Mouse (Mus musculus): ENCODE measurements around the gene Rrm2.

The Rrm2 gene

DNA sequence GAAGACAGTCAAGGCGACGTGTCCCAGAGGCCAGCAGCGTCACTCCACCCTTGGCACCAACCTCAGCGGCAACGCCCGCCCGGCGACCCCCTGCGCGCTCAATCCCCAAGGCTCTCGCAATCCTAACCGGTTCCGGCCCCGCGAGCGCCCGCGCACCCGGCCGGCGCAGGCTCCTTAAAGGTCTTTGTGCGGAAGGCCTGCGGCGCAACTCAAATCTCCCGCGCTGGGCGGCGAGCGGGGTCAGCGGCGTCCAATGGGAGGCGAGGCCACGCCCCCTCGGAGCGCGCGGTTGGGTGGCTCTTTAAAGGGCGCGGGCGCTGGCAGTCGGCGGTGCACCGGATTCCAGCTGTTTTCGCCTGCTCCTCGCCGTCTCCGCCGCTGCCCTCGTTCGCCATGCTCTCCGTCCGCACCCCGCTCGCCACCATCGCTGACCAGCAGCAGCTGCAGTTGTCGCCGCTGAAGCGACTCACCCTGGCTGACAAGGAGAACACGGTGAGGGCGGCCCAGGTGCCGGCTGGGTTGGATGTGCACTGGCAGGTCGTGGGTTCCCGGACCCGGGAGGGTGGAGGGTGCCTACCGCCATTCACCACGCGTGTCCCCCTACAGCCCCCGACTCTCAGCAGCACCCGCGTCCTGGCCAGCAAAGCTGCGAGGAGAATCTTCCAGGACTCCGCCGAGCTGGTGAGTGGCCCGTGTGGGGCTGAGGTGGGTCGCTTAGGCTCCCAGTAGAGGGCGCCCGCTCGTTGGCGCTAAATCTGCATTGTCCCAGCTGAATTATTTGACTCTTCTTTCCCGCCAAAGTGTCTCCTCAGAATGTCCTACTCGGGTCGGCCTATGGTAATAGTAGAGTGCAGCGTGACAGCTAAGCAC, at the start of gene Rrm2:
Rrm2 (plus strand) TSS at position 288 of the 870 bp plus-strand sequence.
- Histone ChIP-seq H3K4me1 (replicated peaks; ENCODE audit: low read depth, low read length) (peaks cover 82% of the 10 kb centered on the region), H3K36me3 (ENCODE audit: insufficient read depth, low read length) (peaks cover 54% of the 10 kb centered on the region), H3K27me3 (ENCODE audit: insufficient read depth, low read length) (no peaks in the 10 kb centered on the region), H3K4me3 (replicated peaks; ENCODE audit: low read length) (peak within 1 kb of the TSS; percentile 99), H3K9me3 (ENCODE audit: low read length) (no peaks in the 10 kb centered on the region)
- no peak for TF ChIP-seq NANOG (IDR thresholded peaks at IDR 0.05; ENCODE audit: borderline replicate concordance, low read length)
- peak; percentile 69 for TF ChIP-seq CTCF (conservative IDR thresholded peaks at IDR 0.05; ENCODE audit: low read length)
- no peak for TF ChIP-seq POU5F1 (IDR thresholded peaks at IDR 0.05; ENCODE audit: borderline replicate concordance, low read length)

DNA sequence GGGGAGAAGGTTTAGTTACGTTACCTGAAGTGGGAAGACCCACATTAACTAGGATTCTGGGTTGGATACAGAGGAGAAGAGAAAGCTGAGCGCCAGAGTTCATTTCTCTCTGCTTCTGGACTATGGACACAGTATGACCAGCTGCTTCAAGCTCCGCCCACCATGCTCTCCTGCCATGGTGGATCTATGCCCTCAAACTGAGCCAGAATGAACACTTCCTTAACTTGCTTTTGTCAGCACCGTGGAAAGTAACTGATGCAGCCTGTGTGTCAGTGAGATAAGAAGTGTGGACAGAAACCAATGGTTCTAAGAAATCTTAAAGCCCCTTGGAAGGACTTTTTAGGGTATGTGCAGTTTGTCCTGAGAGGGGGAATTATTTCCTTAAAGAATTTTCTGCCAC, 49.0 kb upstream of the Rrm2 start:
- Histone ChIP-seq H3K27me3 (ENCODE audit: insufficient read depth, low read length) (no peaks in the 10 kb centered on the region), H3K9me3 (ENCODE audit: low read length) (no peaks in the 10 kb centered on the region), H3K4me1 (replicated peaks; ENCODE audit: low read depth, low read length) (peaks cover 20% of the 10 kb centered on the region; the same call in 1 of the 2 replicates), H3K36me3 (ENCODE audit: insufficient read depth, low read length) (peaks cover 85% of the 10 kb centered on the region), H3K4me3 (replicated peaks; ENCODE audit: low read length) (no peak overlapping the region)
- TF ChIP-seq NANOG (IDR thresholded peaks at IDR 0.05; ENCODE audit: borderline replicate concordance, low read length): no peak
- TF ChIP-seq POU5F1 (IDR thresholded peaks at IDR 0.05; ENCODE audit: borderline replicate concordance, low read length): no peak
- no peak for TF ChIP-seq CTCF (conservative IDR thresholded peaks at IDR 0.05; ENCODE audit: low read length)

DNA sequence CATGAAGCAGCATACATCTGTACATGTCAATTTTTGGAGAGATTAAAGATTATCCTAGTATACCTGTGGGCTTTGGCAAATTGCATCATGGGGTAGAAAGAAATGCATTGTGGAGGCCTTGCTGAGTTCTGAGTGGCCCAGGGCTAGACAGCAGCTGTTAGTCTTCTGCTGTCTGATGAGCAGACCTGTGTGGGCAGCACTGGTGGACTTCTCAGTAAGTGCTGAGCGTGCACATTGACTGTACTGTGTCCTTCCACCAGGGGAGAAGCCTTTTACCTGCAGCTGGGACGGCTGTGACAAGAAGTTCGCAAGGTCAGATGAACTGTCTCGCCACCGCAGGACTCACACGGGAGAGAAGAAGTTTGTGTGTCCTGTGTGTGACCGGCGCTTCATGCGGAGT, 48.1 kb upstream of the Rrm2 start:
- Histone ChIP-seq H3K9me3 (ENCODE audit: low read length) (no peaks in the 10 kb centered on the region), H3K36me3 (ENCODE audit: insufficient read depth, low read length) (peaks cover 76% of the 10 kb centered on the region), H3K4me1 (replicated peaks; ENCODE audit: low read depth, low read length) (peaks cover 20% of the 10 kb centered on the region; the same call in 1 of the 2 replicates), H3K27me3 (ENCODE audit: insufficient read depth, low read length) (no peaks in the 10 kb centered on the region), H3K4me3 (replicated peaks; ENCODE audit: low read length) (no peak overlapping the region)
- TF ChIP-seq POU5F1 (IDR thresholded peaks at IDR 0.05; ENCODE audit: borderline replicate concordance, low read length): no peak
- TF ChIP-seq CTCF (conservative IDR thresholded peaks at IDR 0.05; ENCODE audit: low read length): no peak
- no peak for TF ChIP-seq NANOG (IDR thresholded peaks at IDR 0.05; ENCODE audit: borderline replicate concordance, low read length)

DNA sequence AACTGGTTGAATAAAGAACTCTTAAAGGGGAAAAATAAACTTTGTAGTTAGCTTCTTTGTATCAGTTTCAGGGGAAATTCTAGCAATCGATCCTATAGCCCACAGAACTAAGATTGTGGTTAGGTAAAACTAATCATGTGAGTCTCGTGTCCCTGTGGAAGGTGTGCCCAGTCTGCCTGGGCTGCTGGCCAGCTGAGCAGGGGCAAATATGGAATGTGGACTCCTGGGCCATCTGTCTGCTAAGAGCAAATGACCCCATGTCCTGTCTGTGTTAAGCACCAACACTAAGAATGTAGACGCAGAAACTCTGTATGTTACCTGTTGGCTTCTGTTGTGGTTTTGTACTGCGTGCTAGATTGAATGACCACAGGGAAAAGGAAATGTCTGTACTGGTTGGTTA, 46.9 kb upstream of the Rrm2 start:
- Histone ChIP-seq H3K4me1 (replicated peaks; ENCODE audit: low read depth, low read length) (peaks cover 13% of the 10 kb centered on the region; the same call in 1 of the 2 replicates), H3K4me3 (replicated peaks; ENCODE audit: low read length) (no peak overlapping the region), H3K36me3 (ENCODE audit: insufficient read depth, low read length) (peaks cover 64% of the 10 kb centered on the region), H3K27me3 (ENCODE audit: insufficient read depth, low read length) (no peaks in the 10 kb centered on the region), H3K9me3 (ENCODE audit: low read length) (no peaks in the 10 kb centered on the region)
- TF ChIP-seq POU5F1 (IDR thresholded peaks at IDR 0.05; ENCODE audit: borderline replicate concordance, low read length) (no peak), NANOG (IDR thresholded peaks at IDR 0.05; ENCODE audit: borderline replicate concordance, low read length) (no peak)

DNA sequence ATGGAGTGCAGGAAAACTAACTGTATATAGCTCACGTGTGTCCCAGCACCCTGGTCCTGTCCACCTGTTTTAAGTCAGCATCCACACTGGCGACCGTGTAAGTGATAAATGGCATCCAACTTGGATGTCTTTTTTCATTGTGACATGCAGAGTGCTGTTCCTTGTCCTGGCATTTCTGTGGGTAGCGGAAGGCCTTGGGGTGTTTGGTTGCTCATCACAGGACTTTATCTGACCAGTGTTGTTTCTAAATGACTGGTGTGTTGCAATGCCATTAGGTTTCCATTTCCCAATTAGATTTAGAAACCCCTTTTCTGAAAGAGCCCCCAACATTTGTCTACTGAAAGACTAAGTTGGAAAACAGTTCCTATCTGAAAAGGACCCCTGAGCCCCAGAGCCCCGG, 45.9 kb upstream of the Rrm2 start:
- peaks cover 5% of the 10 kb centered on the region; the same call in 1 of the 2 replicates for H3K4me1 ChIP-seq (replicated peaks; ENCODE audit: low read depth, low read length)
- H3K9me3 ChIP-seq (ENCODE audit: low read length): no peaks in the 10 kb centered on the region
- TF ChIP-seq NANOG (IDR thresholded peaks at IDR 0.05; ENCODE audit: borderline replicate concordance, low read length): no peak
- TF ChIP-seq CTCF (conservative IDR thresholded peaks at IDR 0.05; ENCODE audit: low read length): no peak
- TF ChIP-seq POU5F1 (IDR thresholded peaks at IDR 0.05; ENCODE audit: borderline replicate concordance, low read length): no peak
- H3K36me3 ChIP-seq (ENCODE audit: insufficient read depth, low read length): peaks cover 54% of the 10 kb centered on the region
- H3K27me3 ChIP-seq (ENCODE audit: insufficient read depth, low read length): no peaks in the 10 kb centered on the region
- H3K4me3 ChIP-seq (replicated peaks; ENCODE audit: low read length): no peak overlapping the region

DNA sequence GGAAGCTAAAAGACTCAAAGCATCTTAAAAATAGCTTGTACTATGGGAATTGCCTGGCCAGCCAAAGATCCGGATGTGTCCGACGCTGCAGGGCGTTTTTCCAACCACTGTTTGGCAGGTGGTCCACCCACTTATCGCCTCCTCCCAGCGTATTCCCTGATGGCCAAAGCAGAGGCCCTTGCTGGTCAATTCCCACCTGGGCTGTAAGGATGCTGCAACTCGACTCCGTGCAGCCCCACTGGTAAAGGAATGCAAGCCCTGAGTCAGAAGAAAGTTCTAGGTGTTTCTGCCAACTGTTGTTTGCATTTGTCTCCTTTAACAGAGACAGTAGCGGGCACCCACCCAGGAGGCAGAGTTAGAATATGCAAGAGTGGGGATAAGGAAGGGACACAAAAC, 27.9 kb upstream of the Rrm2 start:
- TF ChIP-seq NANOG (IDR thresholded peaks at IDR 0.05; ENCODE audit: borderline replicate concordance, low read length) (no peak), CTCF (conservative IDR thresholded peaks at IDR 0.05; ENCODE audit: low read length) (no peak), POU5F1 (IDR thresholded peaks at IDR 0.05; ENCODE audit: borderline replicate concordance, low read length) (no peak)
- H3K27me3 ChIP-seq (ENCODE audit: insufficient read depth, low read length): peaks cover 65% of the 10 kb centered on the region
- H3K36me3 ChIP-seq (ENCODE audit: insufficient read depth, low read length): no peaks in the 10 kb centered on the region
- peaks cover 17% of the 10 kb centered on the region for H3K4me1 ChIP-seq (replicated peaks; ENCODE audit: low read depth, low read length)
- H3K9me3 ChIP-seq (ENCODE audit: low read length): no peaks in the 10 kb centered on the region
- peak overlapping the region; percentile 81 for H3K4me3 ChIP-seq (replicated peaks; ENCODE audit: low read length)

DNA sequence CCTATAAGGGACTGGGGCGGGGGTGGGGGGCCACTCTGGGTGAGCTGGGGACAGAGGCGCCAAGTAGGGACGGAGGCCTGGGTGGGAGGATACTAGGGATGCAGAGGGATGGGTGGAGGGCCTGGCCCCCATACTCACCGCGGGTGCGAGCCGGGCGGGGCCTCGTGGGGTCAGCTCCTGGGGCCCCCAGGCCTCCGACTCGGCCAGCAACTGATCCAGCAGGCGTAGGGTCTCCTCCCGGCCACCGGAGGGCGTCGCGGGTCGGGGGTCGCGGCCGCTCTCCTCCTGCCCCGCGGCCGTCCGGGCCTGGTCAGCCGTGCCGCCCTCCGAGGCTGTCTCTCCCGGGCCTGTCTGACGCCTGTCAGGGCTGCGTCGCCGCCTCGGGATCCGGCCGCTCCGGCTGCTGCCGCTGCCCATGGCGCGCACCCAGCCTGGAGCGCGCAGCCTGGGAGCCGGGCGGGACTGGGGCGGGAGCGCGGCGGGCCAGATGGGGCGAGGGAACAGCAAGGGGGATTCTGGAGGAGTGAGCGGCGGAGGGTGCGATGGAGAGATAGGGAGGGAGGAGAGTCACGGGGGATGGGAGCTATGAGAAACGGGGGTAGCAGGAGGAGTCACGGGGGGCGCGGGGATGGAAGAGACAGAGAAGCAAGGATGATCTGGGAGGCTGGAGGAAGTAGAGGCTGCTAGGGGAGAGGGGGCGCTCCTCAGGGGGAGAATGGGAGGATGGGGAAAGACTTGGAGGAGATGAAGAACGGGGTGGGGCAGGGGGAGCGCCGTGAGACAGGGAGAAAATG, 27.4 kb upstream of the Rrm2 start:
- Histone ChIP-seq H3K4me1 (replicated peaks; ENCODE audit: low read depth, low read length) (peaks cover 17% of the 10 kb centered on the region), H3K27me3 (ENCODE audit: insufficient read depth, low read length) (peaks cover 69% of the 10 kb centered on the region), H3K9me3 (ENCODE audit: low read length) (no peaks in the 10 kb centered on the region), H3K4me3 (replicated peaks; ENCODE audit: low read length) (peak overlapping the region; percentile 81), H3K36me3 (ENCODE audit: insufficient read depth, low read length) (no peaks in the 10 kb centered on the region)
- TF ChIP-seq CTCF (conservative IDR thresholded peaks at IDR 0.05; ENCODE audit: low read length): no peak
- TF ChIP-seq NANOG (IDR thresholded peaks at IDR 0.05; ENCODE audit: borderline replicate concordance, low read length): no peak
- no peak for TF ChIP-seq POU5F1 (IDR thresholded peaks at IDR 0.05; ENCODE audit: borderline replicate concordance, low read length)

DNA sequence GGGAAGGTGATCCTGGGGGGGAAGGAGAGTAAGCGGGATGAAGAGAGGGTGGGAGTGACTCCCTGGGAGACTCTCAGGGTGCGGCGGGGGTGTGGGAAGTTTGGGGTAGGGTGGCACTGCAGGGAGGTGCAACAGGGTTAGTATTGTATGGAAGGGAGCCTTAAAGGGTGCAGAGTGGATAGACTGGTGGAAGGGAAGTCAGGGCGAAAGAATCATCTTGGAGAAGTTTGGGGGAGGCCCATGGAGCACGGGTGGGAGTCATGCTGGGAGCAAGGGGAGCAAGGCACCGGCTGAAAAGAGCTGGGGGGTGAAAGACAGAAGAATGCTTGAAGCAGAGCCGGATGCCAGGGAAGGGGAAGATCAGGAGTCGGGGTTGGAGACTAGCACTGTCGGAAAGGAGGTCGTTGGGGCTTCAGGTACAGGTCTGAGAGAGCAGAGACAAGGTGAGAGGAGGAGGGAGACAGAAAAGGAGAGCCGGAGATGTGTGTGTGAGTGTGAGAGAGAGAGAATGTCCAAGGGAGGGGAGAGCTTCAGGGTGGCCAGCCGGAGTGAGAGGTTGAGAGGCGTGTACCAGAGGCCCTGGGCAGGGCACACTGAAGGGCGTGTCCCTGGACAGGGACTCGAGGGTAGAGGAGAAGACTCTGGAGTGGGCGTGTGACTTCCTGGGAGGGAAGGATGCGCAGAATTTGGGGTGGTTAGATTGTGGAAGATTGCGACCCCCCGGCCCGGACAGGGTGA, 26.6 kb upstream of the Rrm2 start, which contains the start of gene Cys1:
Cys1 (minus strand) TSS at position 528 of the 738 bp plus-strand sequence.
- Histone ChIP-seq H3K9me3 (ENCODE audit: low read length) (no peaks in the 10 kb centered on the region), H3K36me3 (ENCODE audit: insufficient read depth, low read length) (no peaks in the 10 kb centered on the region), H3K27me3 (ENCODE audit: insufficient read depth, low read length) (peaks cover 75% of the 10 kb centered on the region), H3K4me3 (replicated peaks; ENCODE audit: low read length) (peak within 1 kb of the TSS; percentile 81), H3K4me1 (replicated peaks; ENCODE audit: low read depth, low read length) (peaks cover 17% of the 10 kb centered on the region)
- no peak for TF ChIP-seq NANOG (IDR thresholded peaks at IDR 0.05; ENCODE audit: borderline replicate concordance, low read length)
- no peak for TF ChIP-seq POU5F1 (IDR thresholded peaks at IDR 0.05; ENCODE audit: borderline replicate concordance, low read length)
- TF ChIP-seq CTCF (conservative IDR thresholded peaks at IDR 0.05; ENCODE audit: low read length): no peak
